Mouse (Mus musculus): Measurements from ENCODE around the gene Aff4.

The Aff4 gene

DNA sequence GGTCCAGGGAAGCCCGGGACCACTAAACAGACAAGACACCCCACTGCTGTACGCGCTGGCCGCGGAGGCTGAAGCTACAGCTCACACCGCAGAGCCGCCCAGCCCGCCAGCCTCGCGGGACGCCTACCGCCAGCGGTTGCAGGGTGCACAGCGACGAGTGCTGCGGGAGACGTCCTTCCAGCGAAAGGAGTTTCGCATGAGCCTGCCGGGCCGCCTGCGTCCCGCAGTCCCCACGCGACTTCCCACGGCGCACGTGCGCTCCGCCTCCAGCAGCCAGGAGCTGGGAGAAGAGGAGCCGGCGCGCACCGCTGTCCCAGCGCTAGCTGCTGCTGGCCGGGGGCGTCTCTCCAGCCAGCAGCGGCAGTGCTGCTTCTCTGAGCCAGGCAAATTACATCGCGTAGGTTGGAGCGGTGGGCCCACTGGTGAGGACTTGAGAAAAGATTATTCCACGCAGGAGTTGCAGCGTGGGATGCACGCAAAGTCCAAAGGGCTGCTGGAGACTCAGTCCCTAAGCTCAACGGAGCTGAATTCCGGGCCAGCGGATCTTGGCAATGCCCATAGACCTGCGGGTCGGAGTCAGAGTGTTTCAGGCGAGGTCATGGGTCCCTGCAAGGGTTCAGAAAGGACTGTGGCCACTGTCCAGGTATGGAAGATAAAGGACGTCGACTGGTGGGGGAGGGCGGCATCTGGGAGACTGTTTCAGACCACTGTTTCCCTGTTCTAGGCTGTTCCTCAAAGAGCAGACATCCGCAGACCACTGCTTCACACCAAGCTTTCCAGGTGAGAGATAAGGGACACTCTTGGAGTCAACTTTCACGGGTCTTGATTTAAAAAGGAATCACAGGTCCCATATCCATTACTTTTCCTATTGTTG is 113.2 kb downstream of the Aff4 start:
- DNase-seq, result peak in 1 of 2 experiments; percentile 37

DNA sequence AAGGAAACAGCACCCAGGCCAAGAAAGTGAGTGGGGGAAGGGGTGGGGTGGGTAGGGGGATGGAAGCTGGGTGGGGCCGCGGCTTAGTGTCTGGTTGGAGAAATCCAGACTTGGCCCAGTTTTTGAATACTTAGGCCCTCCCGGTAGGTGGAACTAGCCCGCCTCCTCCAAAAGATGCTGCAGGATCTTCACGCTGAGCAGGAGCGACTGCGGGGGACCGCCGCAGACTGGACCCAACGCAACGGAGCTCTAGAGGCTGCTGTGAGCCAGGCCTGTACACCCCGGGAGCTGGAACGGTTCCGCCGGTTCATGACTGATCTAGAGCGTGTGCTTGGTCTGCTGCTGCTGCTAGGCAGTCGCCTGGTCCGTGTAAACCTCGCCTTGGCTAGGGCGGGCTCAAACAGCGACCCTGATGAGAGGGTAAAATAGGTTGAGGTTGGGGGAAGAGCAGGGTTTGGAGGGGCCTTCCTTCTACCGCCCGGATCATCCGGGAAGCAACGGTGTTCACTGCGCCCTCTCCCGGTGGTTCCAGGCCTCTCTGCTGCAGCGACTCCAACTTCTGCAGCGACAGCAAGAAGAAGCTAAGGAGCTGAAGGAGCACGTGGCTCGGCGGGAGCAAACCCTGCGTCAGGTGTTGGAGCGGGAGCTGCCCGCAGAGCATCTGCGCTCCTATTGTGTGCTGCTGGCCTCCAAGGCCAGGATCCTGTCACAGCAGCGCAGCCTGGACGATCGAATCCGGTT is 115.8 kb downstream of the Aff4 start:
- DNase-seq, result peak; percentile 92 to 95

- no peak for DNase-seq
These were observed 118.8 kb downstream of the Aff4 start for GRCm38 (mm10) chr11:53469294-53469967.

- DNase-seq, result peak; percentile 97 to 98
These were observed 119.5 kb downstream of the Aff4 start, which contains the start of gene Gm9837 for GRCm38 (mm10) chr11:53469968-53470695. Gene Gm9837 (minus strand): TSS chr11:53470479.
